Mouse (Mus musculus): Measurements from ENCODE around the gene Msh6. TPM values are rescaled to one million over a fixed set of nuclear protein-coding genes. Genes with fewer than 3 reads are reported as not detected.
"Not testable (repeated sequence)": the region's sequence is repeated elsewhere in the genome, so short reads cannot be mapped to it uniquely, and the experiment has no call there.

Gene Msh6
- total and polyA plus RNA-seq, 3 experiments = 76.5 to 79.3 (median 79.0) TPM

- Histone ChIP-seq H3K9ac (ENCODE audit: insufficient read depth, low read depth) (no peak overlapping the region), H3K79me2 (replicated peaks; ENCODE audit: control insufficient read depth, extremely low read depth, insufficient read depth, poor library complexity, severe bottlenecking) (no peaks in the 10 kb centered on the region), H3K4me1 (ENCODE audit: control insufficient read depth in 1 of 2, insufficient read depth in 2 of 2) (no peaks in the 10 kb centered on the region), H3K36me3 (replicated peaks in 1 of 2; ENCODE audit: control insufficient read depth in 1 of 2, insufficient read depth in 1 of 2, low read length in 1 of 2) (no peaks in the 10 kb centered on the region), H3K4me3 (replicated peaks in 1 of 3; ENCODE audit: low read depth in 2 of 3, low read length in 2 of 3, poor library complexity in 1 of 3) (no peak overlapping the region), H3K27me3 (replicated peaks) (no peaks in the 10 kb centered on the region), H3K27ac (ENCODE audit: insufficient read depth, low read depth) (no peak overlapping the region), H3K9me3 (replicated peaks; ENCODE audit: low read length) (peaks cover 5% of the 10 kb centered on the region), H3K4me2 (ENCODE audit: insufficient read depth, low read depth, poor library complexity, severe bottlenecking) (no peak overlapping the region)
- TF ChIP-seq GABPA (IDR thresholded peaks at IDR 0.05; ENCODE audit: insufficient replicate concordance, low read depth, low read length) (no peak), POLR2A (IDR thresholded peaks at IDR 0.05; ENCODE audit: low read depth, low read length) (no peak), ZC3H11A (IDR thresholded peaks at IDR 0.05; ENCODE audit: low read depth, low read length) (no peak), JUND (conservative IDR thresholded peaks at IDR 0.05; ENCODE audit: low read depth, low read length) (no peak), E2F4 (IDR thresholded peaks at IDR 0.05; ENCODE audit: insufficient replicate concordance, low read depth, low read length) (no peak), MAFK (IDR thresholded peaks at IDR 0.05; ENCODE audit: insufficient replicate concordance, low read length) (no peak), CHD2 (IDR thresholded peaks at IDR 0.05; ENCODE audit: low read length) (no peak), POLR2AphosphoS2 (IDR thresholded peaks at IDR 0.05; ENCODE audit: low read depth, low read length) (no peak), JUN (IDR thresholded peaks at IDR 0.05; ENCODE audit: insufficient read depth, low read depth, low read length) (no peak), CHD1 (IDR thresholded peaks at IDR 0.05; ENCODE audit: low read depth, low read length) (no peak), BHLHE40 (IDR thresholded peaks at IDR 0.05; ENCODE audit: low read depth, low read length) (no peak), EP300 (IDR thresholded peaks at IDR 0.05; ENCODE audit: low read length) (no peak), RAD21 (IDR thresholded peaks at IDR 0.05; ENCODE audit: low read depth, low read length) (no peak), RCOR1 (conservative IDR thresholded peaks at IDR 0.05; ENCODE audit: low read depth, low read length) (no peak), USF2 (conservative IDR thresholded peaks at IDR 0.05; ENCODE audit: low read depth, low read length) (no peak), IRF4 (IDR thresholded peaks at IDR 0.05; ENCODE audit: low read depth, low read length) (no peak), ELF1 (IDR thresholded peaks at IDR 0.05; ENCODE audit: low read depth, low read length) (no peak), PAX5 (IDR thresholded peaks at IDR 0.05; ENCODE audit: low read length) (no peak), UBTF (IDR thresholded peaks at IDR 0.05; ENCODE audit: low read depth, low read length) (no peak)
- in situ Hi-C loops (cut with MboI; ENCODE audit: low pct_ligation_motif_present, low pct_unique_long_range_greater_than_20kb, low sequenced_read_pairs) = no loop called here
- DNase-seq (ENCODE audit: extremely low read depth) = no peak
- dilution Hi-C loops (cut with MboI; ENCODE audit: extremely low pct_ligation_motif_present, extremely low pct_unique_long_range_greater_than_20kb, low sequenced_read_pairs) = no loop called here
Measured at GRCm38 (mm10) chr17:87963081-87964075, 11.5 kb upstream of the Msh6 start.

GRCm38 (mm10) chr17:87968483-87968926 is 6.4 kb upstream of the Msh6 start:
- H3K36me3 ChIP-seq (replicated peaks in 1 of 2; ENCODE audit: control insufficient read depth in 1 of 2, insufficient read depth in 1 of 2, low read length in 1 of 2); DNase-seq (ENCODE audit: extremely low read depth); H3K4me2 ChIP-seq (ENCODE audit: insufficient read depth, low read depth, poor library complexity, severe bottlenecking); H3K27ac ChIP-seq (ENCODE audit: insufficient read depth, low read depth); H3K4me3 ChIP-seq (replicated peaks in 1 of 3; ENCODE audit: low read depth in 2 of 3, low read length in 2 of 3, poor library complexity in 1 of 3); H3K27me3 ChIP-seq (replicated peaks); dilution Hi-C loops (cut with MboI; ENCODE audit: extremely low pct_ligation_motif_present, extremely low pct_unique_long_range_greater_than_20kb, low sequenced_read_pairs); H3K4me1 ChIP-seq (ENCODE audit: control insufficient read depth in 1 of 2, insufficient read depth in 2 of 2); H3K9ac ChIP-seq (ENCODE audit: insufficient read depth, low read depth); H3K79me2 ChIP-seq (replicated peaks; ENCODE audit: control insufficient read depth, extremely low read depth, insufficient read depth, poor library complexity, severe bottlenecking); in situ Hi-C loops (cut with MboI; ENCODE audit: low pct_ligation_motif_present, low pct_unique_long_range_greater_than_20kb, low sequenced_read_pairs): not testable (repeated sequence)
- peaks cover 20% of the 10 kb centered on the region for H3K9me3 ChIP-seq (replicated peaks; ENCODE audit: low read length)

- H3K36me3 ChIP-seq (replicated peaks in 1 of 2; ENCODE audit: control insufficient read depth in 1 of 2, insufficient read depth in 1 of 2, low read length in 1 of 2); dilution Hi-C loops (cut with MboI; ENCODE audit: extremely low pct_ligation_motif_present, extremely low pct_unique_long_range_greater_than_20kb, low sequenced_read_pairs); DNase-seq (ENCODE audit: extremely low read depth); H3K4me2 ChIP-seq (ENCODE audit: insufficient read depth, low read depth, poor library complexity, severe bottlenecking); H3K27me3 ChIP-seq (replicated peaks); H3K4me3 ChIP-seq (replicated peaks in 1 of 3; ENCODE audit: low read depth in 2 of 3, low read length in 2 of 3, poor library complexity in 1 of 3); in situ Hi-C loops (cut with MboI; ENCODE audit: low pct_ligation_motif_present, low pct_unique_long_range_greater_than_20kb, low sequenced_read_pairs); H3K9ac ChIP-seq (ENCODE audit: insufficient read depth, low read depth): not testable (repeated sequence)
- Histone ChIP-seq H3K27ac (ENCODE audit: insufficient read depth, low read depth) (0 out of 2 replicates have a peak overlapping the region, but pooled peaks have one; percentile 24), H3K79me2 (replicated peaks; ENCODE audit: control insufficient read depth, extremely low read depth, insufficient read depth, poor library complexity, severe bottlenecking) (peaks cover 18% of the 10 kb centered on the region), H3K4me1 (ENCODE audit: control insufficient read depth in 1 of 2, insufficient read depth in 2 of 2) (peaks cover 0 to 12% of the 10 kb centered on the region in 2 experiments; a peak in 3 of 4 replicates), H3K9me3 (replicated peaks; ENCODE audit: low read length) (peaks cover 20% of the 10 kb centered on the region)
Measured at GRCm38 (mm10) chr17:87971696-87972591, 2.9 kb upstream of the Msh6 start.

All from CH12.LX (cell line).